Mouse (Mus musculus): ENCODE data around the gene Trmt44. TPM values are rescaled to one million over a fixed set of nuclear protein-coding genes. Genes with fewer than 3 reads are reported as not detected.
A peak's percentile ranks its signal among the peaks of the same experiment; 100 is the strongest.

Trmt44 gene
- polyA plus RNA-seq, 1 experiment: 6.8 TPM

- H3ac ChIP-seq (ENCODE audit: control insufficient read depth, insufficient read length, low read depth): no peak overlapping the region
- H3K79me3 ChIP-seq (ENCODE audit: low read depth): no peaks in the 10 kb centered on the region
- H3K4me3 ChIP-seq (ENCODE audit: insufficient read depth, poor library complexity, severe bottlenecking): no peak overlapping the region
- H3K36me3 ChIP-seq (ENCODE audit: control insufficient read depth, insufficient read depth): no peaks in the 10 kb centered on the region
- no peak for TF ChIP-seq FOSL1 (IDR thresholded peaks at IDR 0.05; ENCODE audit: insufficient read depth, low read length, poor library complexity, severe bottlenecking)
- no peak for TF ChIP-seq CEBPB (IDR thresholded peaks at IDR 0.05; ENCODE audit: low read depth)
- TF ChIP-seq MYOG (IDR thresholded peaks at IDR 0.05; ENCODE audit: control insufficient read depth, extremely low read depth, insufficient read length): no peak
- TF ChIP-seq MYOD1 (IDR thresholded peaks at IDR 0.05; ENCODE audit: control insufficient read depth, insufficient read length, low read depth): no peak
- H3K79me2 ChIP-seq (ENCODE audit: control insufficient read depth, insufficient read depth): no peaks in the 10 kb centered on the region
- H3K27me3 ChIP-seq (ENCODE audit: control insufficient read depth, insufficient read depth, insufficient read length): peaks cover 8% of the 10 kb centered on the region
Measured at GRCm38 (mm10) chr5:35516781-35517180, 58.1 kb downstream of the Trmt44 start.

GRCm38 (mm10) chr5:35510589-35510988 lies 64.3 kb downstream of the Trmt44 start:
- H3K79me3 ChIP-seq (ENCODE audit: low read depth): no peaks in the 10 kb centered on the region
- TF ChIP-seq FOSL1 (IDR thresholded peaks at IDR 0.05; ENCODE audit: insufficient read depth, low read length, poor library complexity, severe bottlenecking) (no peak), CTCF (IDR thresholded peaks at IDR 0.05; ENCODE audit: control insufficient read depth, insufficient read depth, insufficient read length) (peak; percentile 43), CEBPB (IDR thresholded peaks at IDR 0.05; ENCODE audit: low read depth) (no peak)
- H3K79me2 ChIP-seq (ENCODE audit: control insufficient read depth, insufficient read depth): no peaks in the 10 kb centered on the region
- H3K36me3 ChIP-seq (ENCODE audit: control insufficient read depth, insufficient read depth): no peaks in the 10 kb centered on the region
- peaks cover 38% of the 10 kb centered on the region for H3K27me3 ChIP-seq (ENCODE audit: control insufficient read depth, insufficient read depth, insufficient read length)
- no peak overlapping the region for H3K4me3 ChIP-seq (ENCODE audit: insufficient read depth, poor library complexity, severe bottlenecking)
- H3ac ChIP-seq (ENCODE audit: control insufficient read depth, insufficient read length, low read depth): no peak overlapping the region

Other genes starting within 250 kb of the Trmt44 start
- gene Hmx1, start 186.0 kb downstream of the Trmt44 start, polyA plus RNA-seq (2012; fragmentation: generic; extraction: Trizol): not detected
- 0.77 TPM for gene Cpz, start 49.4 kb downstream of the Trmt44 start, polyA plus RNA-seq (2012; fragmentation: generic; extraction: Trizol)
- gene Acox3, start 8.0 kb upstream of the Trmt44 start, polyA plus RNA-seq (2012; fragmentation: generic; extraction: Trizol): 8.6 TPM
- gene Htra3, start 104.7 kb upstream of the Trmt44 start, polyA plus RNA-seq (2012; fragmentation: generic; extraction: Trizol): 12.0 TPM
- gene Sh3tc1, start 164.9 kb upstream of the Trmt44 start, polyA plus RNA-seq (2012; fragmentation: generic; extraction: Trizol): 0.20 TPM
- 0.08 TPM for gene Ablim2, start 182.8 kb upstream of the Trmt44 start, polyA plus RNA-seq (2012; fragmentation: generic; extraction: Trizol)

Data from C2C12 (cell line).